Mouse (Mus musculus) central nervous system, embryonic 14 days (tissue): ENCODE measurements around the gene Fam149a. TPM values are rescaled to one million over a fixed set of nuclear protein-coding genes. Genes with fewer than 3 reads are reported as not detected.

Source experiments
- polyA plus RNA-seq: library from polyadenylated mRNA; depleted of rRNA; stranded (reverse); fragments of >200 nt; gene quantifications from 2 replicates; pipeline ENCODE4 v1.2.3, GENCODE M21; 2012; rRNA removed

The Fam149a gene
- polyA plus RNA-seq: 5.7 and 8.4 TPM in 2 replicates

DNA sequence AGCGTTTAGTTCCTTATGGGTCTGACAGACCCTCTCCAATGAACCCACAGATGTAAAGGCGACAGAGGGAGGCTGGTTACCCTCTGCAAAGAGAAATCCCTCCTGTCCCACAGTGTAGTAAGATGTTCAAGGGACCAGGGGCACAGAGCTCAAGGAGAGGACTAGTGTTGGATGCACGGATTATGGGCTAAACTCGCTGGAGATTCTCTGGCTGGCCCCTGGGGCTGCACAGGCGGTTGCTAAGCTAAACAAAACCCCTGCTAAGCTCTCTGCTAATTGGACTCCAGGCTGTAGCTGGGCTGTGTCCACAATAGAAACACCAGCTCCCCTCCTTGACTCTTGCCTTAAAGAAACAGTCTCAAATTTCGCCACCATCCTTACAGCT, at the start of gene Fam149a:
Gene Fam149a, minus strand, starts transcription at position 329 of the 385 bp plus-strand sequence.

GRCm38 (mm10) chr8:45410882-45411281, 28.8 kb upstream of the Fam149a start, which contains the start of gene Tlr3:
Tlr3 (minus strand) TSS chr8:45411080.

GRCm38 (mm10) chr8:45332685-45333409, 49.2 kb downstream of the Fam149a start, which contains the start of gene Cyp4v3:
Cyp4v3 (minus strand) TSS chr8:45333216.

DNA sequence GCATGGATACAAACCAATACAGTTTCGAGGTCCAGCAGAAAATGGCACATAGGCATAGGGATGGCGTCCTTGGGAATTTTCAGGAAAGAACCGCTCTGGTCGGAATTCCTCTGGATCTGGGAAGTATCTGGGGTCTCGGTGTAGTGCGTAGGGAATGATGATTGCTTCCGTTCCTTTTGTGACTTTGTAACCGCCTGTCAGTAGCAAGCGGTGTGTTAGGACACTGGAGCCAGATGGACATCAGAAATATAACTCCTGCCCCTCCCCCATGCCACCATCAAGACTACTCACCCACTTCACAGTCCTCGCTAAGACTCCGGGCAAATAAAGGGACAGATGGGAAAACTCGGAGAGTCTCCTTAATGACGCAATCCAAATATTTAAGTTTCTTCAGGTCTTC, 73.7 kb downstream of the Fam149a start, which contains the start of gene Gm45753:
Gene Gm45753, minus strand, starts transcription at position 101 of the 400 bp plus-strand sequence.

DNA sequence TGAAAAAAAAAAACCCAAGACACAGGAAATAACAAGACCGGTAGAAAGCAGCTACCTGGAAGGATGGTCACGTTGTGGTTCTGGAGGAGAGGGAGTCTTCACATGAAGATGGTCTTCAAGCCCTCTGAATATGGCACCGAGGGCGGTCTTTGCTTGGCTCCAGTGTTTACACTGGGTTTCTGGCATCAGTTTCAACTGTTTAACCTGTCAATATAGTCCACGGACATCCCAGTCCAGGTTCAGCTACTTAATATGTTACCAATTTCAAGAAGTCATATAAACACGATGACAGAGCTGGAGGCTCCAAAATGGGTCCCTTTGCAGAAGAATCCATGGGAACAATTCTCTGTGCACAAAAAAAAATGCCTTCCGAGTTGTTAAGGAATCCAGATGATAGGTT, 87.4 kb downstream of the Fam149a start, which contains the start of gene Klkb1:
Gene Klkb1, minus strand, starts transcription at position 173 of the 400 bp plus-strand sequence.

Other genes with a start within 250 kb of the Fam149a start
- gene F11, start 120.3 kb downstream of the Fam149a start, polyA plus RNA-seq: not detected in 2 replicates
- 0.02 TPM in 1 of 2 replicates, not detected in the other for gene Klkb1, start 87.4 kb downstream of the Fam149a start, polyA plus RNA-seq
- not detected in 2 replicates for gene Gm45753, start 73.8 kb downstream of the Fam149a start, polyA plus RNA-seq
- 1.0 and 1.2 TPM in 2 replicates for gene Cyp4v3, start 49.1 kb downstream of the Fam149a start, polyA plus RNA-seq
- 1.2 TPM in 2 replicates for gene Tlr3, start 28.8 kb upstream of the Fam149a start, polyA plus RNA-seq
- gene Sorbs2, start 125.5 kb upstream of the Fam149a start, polyA plus RNA-seq: 75.5 and 80.8 TPM in 2 replicates